Mouse (Mus musculus) brain, embryonic 14.5 days (tissue): ENCODE results near the gene Dpp3.

Experiments
- CTCF ChIP-seq: fragments of 200-500 bp; IDR thresholded peaks from 2 replicates; pipeline ENCODE4 v1.5.1; 2012; ENCODE audit warnings: inconsistent platforms, mild to moderate bottlenecking, moderate library complexity, borderline replicate concordance; ENCODE audit not compliant: insufficient read depth, insufficient read length; ENCODE audit errors: extremely low read depth
- POLR2A ChIP-seq: fragments of 200-500 bp; IDR thresholded peaks from 2 replicates; pipeline ENCODE4 v1.6.1; 2012; ENCODE audit warnings: mild to moderate bottlenecking, inconsistent platforms, borderline replicate concordance; ENCODE audit not compliant: poor library complexity, insufficient read depth, insufficient read length, severe bottlenecking; ENCODE audit errors: extremely low read depth

DNA sequence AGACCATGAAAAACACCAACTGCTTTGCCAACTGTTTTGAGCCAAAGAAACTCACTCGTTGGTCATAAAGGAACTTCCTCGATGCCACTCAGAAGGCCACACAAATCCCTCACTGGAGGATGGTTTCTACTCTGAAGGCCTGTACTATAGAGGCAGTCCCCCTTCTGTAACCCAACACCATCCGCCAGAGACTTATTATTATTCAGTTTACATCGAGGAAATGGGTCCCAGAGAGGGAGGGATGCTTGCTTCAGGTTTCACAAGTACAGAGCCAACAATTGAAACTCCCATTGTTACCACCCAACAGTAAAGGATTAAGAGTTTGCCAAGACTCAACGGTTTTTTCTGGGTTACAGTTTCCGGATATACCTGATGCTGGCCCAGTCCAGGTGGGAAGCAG is 17.5 kb upstream of the Dpp3 start:
- TF ChIP-seq CTCF (no peak), POLR2A (no peak)
